Mouse (Mus musculus) cerebellum, adult 9-11 months (tissue): ENCODE measurements at regions not wholly inside any gene's neighbourhood (a gene's known extent, or its start where the extent isn't known, plus 50 kb on each side); places are given as distances from the start of the nearest gene placed in this dataset.
"Not testable (repeated sequence)": the region's sequence is repeated elsewhere in the genome, so short reads cannot be mapped to it uniquely, and the experiment has no call there.

Experiments
- DNase-seq: peaks from one replicate; pipeline ENCODE4 v3.0.0; 2022

DNA sequence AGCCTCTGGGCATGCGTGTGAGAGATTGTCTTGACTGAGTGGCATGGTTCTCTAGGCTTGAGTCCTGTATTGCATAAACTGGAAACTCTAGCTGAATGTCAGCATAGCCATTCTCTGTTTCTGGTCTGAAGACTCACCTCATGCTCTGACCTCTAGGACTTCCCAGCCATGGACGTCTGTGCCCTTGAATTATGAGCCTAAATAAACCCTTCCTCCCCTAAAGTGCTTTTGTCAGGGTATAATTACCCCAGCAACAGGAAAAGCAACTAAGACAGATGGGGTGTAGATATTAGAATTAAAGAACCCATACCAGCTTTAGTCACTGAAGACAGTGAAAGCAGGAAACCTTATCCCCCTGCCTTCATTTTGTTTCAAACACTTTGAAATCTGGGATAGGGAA lies 253.3 kb downstream of the Tpbg start:
- DNase-seq, result no peak

DNA sequence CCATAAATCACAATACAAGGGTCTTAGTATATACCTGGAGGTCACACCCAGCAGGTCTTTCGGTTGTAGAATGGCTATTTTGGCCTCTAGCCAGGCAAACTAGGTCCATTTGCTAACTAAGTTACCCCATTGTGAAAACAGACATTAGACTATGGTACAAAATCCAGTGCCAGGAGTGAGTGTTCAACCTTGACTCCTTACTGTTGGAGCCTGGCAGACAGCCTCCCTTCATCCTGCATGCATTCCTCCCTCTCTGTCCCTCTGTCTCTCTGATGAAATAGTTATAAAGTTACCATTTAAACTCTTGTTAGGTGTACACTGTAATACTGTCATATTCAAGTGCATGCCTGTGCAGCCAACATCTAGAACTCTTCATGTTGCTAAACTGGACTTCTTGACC lies 254.1 kb downstream of the Tpbg start:
- DNase-seq, result no peak

DNA sequence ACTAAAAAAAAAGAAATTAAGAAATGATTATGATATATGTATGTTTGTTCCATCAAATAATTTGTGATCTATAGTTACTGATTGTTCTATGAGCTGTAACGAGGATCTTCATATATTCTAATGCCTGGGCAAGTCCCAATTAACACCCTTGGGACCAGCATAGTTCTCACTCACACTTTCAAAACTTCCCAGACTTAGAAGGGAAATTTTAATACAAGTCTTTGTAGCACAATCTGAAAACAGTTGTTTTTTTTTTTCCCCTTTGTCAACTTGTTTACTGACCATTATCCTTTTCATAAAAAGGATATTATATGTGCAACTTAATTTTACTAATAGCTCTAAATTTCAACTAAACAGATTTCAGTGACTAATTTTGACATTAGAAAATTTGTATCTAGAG lies 257.1 kb downstream of the Tpbg start:
- DNase-seq, result no peak

DNA sequence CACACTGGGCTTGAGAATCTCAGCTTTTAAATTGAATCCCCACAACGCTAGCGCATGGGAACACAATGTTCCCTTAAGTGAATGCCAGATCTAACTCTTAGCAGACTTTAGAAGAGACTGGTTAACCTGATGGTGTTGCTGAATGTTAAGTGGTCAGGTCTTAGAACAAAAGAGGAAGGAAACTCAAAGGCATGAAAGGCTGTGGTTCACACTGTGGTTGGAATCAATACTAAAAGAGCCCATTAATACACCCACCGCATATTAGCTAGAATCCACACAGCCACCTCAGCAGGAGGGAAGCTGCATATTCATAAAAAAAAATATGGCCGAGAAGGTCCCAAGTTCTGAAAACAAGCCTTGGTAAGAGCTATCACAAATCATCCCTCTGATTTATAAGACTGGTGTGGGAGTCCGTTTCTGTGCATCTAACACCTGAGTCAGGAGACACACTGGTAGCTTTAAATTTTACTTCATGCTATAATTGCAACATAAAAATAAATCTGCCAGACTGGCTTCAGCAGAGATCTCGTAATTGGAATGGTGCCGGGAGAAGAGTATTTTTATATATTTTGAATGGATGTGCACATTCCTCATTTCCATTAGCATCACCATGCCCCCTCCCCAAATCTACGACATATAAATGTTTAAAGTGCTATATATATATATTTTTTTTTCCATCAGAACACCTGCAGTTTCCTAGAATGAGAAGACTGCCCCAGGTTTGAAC lies 259.3 kb downstream of the Tpbg start:
- DNase-seq, result no peak

DNA sequence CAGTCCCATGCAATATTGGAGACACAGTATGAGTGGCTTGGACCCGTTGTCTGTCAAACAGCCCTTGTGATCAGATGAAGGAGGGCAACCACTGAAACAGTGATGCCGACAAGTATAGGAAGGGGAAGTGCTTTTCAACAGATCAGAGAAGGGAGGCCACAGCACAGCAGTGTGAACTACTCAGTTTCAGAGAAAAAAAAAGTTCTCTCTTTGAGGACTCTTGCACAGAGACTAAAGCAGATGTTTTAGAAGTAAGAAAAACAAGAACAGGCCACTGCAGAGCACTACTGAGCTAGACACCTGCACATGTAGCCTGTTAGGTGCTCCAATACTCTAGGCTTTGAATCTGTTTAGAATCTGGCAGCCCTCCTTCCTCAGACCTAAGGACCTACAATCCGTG lies 261.4 kb downstream of the Tpbg start:
- no peak for DNase-seq

DNA sequence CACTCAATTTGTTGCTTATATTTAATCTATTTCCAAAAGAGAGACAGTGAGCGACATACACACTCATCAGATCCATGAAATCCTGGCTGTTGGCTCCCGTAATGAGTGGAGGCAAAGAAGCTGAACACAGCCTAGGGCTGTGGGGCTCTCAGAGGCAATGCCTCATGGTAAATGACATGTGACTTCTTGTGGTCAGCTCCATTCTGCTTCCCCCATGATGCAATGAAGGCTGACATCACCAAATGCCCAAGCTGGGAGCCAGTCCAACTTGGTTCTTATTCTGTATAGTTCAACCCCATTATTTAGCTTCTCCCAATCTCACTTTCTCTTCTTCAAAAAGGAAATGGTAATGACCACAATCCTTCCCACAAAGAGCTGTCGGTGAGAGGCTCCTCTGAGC lies 262.5 kb downstream of the Tpbg start:
- DNase-seq, result no peak

DNA sequence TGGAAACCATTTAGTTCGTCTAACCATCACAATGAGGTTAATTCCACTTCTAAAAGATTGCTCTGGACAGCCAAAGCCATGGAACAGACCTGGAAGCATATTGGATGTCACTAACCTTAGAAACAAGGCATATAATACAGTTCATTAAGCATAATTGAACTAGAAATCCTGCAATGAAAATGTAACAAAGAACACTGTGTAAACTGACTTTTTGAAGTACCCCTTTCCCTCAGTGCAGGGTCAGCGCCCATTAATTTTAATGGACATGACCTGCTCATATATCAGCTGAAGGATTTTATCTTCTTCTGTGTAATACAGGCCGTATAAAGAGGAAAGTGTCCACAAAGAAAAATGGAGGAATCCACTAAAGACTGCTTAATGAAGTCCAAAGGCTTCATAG lies 263.7 kb downstream of the Tpbg start:
- DNase-seq, result no peak

DNA sequence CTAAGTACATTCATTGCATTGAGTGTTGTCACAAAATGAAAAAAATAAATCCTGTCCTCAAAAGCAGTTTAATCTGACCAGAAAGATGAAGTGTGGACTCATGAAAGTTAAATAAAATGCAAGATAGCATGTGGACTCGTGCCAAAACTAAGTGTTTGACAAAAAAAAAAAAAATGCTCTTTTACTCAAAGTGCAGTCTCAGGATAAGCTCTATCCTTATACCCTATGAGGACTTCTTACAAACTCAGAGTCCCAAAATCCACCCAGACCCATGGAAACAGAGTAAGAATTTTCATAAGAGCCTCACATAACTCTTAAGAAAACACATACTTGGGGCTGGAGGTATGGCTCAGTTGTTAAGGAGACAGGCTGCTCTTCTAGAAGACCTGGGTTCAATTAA lies 267.7 kb downstream of the Tpbg start:
- DNase-seq, result no peak

DNA sequence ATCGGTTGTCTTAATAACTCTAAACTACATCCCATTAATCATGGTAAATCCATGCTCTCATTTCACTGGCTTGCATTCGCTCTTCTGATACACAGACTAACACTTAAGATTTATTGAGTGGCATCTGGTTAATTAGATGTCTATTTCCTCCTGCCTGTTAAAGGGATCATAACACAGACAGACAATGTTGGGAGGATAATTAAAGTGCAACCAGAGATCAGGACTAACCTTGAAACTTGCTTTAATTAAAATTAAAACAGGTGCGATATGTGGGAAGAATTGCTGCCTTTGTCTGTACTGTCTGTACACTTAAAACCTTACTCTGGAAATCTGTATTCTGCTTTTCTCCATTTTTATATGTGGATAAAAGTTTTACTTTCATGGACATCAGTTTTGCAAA lies 277.2 kb downstream of the Tpbg start:
- no peak for DNase-seq

DNA sequence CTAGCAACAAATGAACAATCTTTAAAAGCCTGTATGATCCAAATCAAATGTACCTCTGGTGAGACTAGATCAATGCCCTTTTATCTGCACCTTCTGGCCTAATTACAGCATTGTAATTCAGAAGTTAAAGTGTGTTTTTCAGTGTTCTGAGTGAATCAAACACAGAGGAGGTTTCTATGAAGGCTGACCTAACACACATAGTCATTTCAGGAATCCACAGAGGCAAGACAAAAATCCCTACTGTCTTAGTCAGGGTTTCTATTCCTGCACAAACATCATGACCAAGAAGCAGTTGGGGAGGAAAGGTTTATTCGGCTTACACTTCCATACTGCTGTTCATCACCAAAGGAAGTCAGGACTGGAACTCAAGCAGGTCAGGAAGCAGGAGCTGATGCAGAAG lies 293.4 kb downstream of the Tpbg start:
- DNase-seq, result not testable (repeated sequence)

DNA sequence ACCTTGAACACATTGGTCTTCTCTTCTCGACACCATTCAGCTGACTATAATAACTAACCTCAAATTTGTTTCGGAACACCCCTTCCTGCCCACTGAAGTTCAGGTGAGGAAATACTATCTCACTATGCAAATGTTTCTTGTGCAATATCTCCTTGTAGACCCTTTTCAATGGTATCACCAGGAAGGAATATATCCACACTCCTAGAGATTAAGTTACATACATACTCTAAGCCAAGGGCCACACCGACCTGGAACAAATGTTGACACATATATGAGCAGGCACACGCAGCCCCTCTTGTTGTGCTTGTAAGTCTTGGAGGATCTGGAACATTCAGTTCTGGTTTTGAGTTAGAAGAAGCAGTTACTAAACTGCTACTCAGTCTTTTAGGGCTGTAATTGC lies 303.7 kb downstream of the Tpbg start:
- no peak for DNase-seq

DNA sequence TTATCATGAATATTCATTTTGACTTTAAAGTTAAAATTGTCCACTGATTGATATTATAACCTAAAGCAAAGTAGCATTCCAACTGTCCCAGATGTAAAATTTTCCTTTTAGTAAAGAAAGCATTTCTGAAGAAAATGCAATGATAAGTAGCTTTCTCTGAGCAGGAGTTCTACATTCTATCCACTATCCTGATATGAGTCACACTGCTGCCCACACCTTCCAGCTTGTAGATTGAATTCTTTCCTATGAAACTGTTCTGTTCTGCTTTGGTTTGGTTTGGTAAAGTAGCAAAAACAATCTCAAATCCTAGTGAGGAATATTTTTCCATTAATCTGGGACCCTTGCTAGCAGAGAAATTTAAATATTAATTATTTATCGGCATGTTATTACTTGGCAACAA lies 304.4 kb downstream of the Ube2cbp start:
- DNase-seq, result no peak

DNA sequence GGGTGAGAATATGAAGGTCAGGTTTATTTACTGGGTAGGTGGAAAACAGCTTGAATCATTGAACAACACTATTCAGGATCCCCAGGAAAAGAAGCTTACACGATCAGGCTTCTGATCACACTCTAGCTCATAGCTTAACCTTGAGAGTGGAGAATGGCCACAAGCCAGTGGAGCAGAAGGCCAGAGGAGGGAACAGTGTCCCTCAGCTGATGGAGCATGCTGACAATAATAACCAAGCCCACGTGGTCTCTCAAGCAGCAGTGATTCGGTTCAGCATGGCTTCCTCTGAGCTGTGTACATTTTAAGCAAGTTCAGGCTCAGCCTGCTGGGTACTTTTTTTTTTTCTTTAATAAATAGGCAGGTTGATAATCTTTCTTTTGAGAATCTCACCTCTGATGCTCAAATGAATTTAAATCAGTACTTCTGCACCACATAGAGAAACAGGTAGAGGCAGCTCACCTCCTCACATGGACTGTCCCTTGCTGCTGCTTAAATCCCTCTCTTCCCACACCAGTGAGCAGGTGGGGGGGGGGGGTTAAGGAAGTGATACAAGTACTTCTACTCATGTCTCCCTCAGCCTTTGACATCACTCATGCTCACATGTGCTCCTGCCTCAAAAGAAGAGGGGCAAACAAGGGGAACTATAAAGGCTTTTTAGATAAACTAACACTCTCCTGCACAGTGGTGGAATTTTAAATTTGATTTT lies 298.2 kb downstream of the Ube2cbp start:
- DNase-seq, result peak; percentile 90

DNA sequence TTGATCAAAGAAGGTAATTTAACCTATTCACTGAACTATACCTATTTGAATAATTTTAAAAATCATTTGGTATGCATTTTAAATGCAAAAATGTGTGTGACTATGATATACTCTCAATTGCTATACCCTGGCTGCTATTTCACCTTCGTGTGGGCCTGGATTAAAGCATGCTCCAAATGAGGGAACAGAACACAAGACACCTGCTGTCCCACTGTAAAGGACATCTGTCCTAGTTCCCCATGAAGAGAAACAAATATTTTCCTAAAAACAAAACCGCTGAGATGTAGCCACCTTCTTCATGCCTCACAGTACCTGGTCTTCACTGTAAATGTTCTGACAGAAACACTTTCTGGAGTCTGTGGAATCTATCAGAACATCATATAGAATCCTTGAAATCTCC lies 294.0 kb downstream of the Ube2cbp start:
- peak; percentile 57 for DNase-seq

DNA sequence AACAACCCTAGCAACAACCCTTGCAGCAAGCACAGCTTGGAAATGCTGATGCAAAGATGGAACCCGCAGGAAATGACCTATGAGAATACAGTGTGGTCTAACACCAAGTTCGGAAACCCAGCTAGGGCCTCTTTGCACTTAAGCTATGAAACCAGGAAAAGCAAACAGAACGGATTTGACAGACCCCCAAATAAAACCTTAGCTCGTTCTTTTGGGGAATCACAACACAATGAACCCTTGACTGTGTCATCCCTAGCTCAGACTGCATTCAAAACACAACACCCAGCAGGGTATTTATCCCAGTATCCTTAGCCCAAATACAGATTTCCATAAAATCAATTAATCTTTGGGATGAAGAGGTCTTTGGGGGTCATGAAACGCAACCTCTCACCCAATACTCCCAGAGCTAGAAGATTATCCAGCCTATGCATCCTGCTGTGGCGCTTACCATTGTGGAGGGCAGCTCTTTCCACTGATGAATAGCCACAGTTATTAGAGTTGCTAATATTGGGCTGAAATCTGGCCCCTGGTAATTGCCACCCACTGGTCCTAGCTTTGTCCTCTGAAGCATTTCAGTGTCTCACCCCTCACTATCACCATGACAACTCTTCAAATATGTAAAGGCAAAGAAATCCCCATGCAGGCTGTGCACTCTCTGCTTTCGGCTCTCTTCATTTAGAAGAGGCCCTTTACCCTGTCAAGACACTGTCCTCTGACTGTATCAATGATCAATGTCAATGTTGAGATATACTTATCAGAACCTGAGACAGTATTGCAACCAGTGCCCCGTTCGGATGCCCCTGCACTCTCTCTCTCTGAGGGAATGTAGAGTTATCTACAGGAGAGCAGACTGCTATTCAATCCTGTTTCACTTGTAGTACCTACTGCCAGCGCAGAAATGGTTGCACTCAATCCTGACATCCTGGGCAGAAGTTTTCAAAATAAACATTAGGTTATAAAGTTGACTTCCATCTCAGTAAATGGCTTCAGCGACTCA lies 277.7 kb downstream of the Ube2cbp start:
- DNase-seq, result no peak

DNA sequence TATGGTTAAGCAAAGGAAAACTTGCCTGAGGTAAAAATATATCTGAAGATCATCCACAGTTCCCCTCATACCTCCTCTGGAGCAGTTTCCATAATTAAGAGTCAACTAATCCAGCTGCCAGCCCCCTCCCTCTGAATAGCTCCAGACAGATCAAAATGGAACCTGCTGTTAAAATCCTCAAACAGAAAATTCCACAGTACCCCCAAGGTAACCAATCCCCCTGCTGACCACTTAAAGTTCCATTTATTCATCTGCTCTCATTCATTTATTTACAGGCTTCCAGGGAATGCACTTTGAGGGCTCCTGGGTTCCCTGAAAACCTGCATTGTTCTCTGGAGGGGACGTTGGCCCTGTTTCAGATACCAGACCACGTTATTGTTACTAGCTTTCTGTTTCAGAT lies 275.9 kb downstream of the Ube2cbp start:
- DNase-seq, result no peak

DNA sequence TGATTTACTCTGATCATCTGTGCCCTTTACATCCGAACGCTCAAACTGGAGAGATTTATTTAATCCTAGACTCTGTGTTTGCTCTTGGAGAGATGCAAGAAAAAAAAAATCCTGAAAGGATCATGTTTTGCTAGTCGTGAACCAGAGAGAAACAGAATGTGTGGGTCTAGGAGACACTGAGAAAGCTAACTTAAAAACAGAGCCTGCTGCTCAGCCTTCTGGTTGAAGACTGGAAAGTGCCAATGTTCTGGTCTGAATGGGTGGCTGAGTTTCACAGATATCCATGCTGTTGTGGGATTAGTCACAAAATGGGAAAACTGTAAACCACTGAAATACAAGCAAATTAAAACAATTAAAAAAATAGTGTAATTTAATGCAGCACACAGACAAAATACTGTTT lies 259.7 kb downstream of the Ube2cbp start:
- DNase-seq, result no peak

DNA sequence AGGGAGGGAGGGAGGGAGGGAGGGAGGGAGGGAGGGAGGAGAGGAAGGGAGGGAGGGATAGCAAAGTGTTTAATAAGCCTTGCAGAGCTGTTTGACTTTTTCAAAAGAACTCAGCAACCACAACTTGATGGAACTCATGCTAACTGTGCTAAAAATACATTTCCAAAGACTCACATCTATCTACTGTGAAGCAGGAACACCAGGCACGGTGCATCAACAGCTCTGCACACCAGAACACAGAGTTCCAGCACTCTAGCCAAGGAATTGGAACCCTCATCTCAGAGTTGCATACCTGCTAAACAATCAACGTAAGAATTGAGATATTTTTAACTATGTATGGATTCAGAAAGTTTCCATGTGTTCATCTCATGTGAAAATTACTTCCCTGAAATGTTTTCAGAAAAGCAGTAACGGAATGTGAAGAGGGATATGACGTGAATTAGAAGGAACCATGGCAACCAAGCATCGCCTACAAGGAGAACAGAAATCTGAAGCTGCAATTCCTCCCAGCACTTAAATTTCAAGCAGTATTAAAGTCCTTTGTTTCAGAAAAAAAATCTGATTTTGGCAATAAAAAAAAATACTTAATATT lies 256.3 kb downstream of the Ube2cbp start:
- no peak for DNase-seq

DNA sequence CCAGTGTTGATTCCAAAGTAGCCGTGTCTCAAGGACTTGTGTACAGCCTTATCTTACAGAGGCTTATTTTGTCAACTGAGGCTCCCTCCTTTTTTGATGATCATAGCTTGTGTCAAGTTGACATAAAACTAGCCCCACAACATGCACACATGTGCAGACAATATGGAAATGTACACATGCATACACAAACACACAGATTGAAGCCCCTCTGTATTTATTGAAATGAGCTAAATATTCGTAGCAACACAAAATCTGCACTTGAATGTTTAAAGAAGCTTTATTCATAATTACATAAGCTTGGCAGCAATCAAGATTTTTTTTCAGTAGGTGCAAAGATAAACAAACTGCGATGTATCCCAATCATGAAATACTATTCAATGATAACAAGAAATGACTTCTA lies 253.5 kb downstream of the Ube2cbp start:
- no peak for DNase-seq

DNA sequence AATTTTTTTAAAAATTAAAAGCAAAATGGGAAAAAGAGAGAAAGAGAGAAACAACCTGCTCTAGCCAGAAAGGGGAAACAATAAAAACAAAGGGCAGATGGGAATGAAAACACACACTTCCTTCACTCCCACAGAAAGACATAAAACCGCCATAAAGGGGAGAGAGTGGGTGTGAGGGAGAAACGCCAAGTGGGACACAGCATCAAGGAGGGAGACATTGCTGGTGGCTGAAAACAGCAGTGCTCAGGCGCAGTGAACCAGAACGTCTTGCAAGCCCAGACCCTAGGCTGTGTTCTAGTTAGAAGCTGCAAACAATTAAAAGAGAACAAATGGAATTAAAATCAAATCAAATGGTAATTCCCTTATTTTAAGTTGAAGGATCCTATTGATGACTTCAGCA lies 245.1 kb downstream of the Ube2cbp start:
- no peak for DNase-seq

DNA sequence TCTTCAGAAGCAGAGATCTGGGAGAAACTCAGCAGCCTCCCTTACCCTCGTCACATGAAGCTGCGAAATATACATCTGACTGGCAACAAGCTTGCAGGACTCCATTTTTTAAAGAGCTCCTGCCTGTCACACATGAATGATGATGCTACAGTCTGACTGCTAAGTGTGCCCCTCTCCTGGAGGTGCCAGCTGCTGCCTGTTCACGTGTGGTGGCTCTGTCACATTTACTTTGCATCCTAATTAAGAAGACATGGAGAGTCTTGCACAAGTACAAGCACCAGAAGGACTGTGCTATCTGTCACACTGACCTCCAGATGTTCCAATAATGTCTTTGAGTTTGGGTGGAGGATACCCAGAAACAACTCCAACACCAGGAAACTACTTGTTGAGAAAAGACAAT lies 240.2 kb downstream of the Ube2cbp start:
- DNase-seq, result no peak

DNA sequence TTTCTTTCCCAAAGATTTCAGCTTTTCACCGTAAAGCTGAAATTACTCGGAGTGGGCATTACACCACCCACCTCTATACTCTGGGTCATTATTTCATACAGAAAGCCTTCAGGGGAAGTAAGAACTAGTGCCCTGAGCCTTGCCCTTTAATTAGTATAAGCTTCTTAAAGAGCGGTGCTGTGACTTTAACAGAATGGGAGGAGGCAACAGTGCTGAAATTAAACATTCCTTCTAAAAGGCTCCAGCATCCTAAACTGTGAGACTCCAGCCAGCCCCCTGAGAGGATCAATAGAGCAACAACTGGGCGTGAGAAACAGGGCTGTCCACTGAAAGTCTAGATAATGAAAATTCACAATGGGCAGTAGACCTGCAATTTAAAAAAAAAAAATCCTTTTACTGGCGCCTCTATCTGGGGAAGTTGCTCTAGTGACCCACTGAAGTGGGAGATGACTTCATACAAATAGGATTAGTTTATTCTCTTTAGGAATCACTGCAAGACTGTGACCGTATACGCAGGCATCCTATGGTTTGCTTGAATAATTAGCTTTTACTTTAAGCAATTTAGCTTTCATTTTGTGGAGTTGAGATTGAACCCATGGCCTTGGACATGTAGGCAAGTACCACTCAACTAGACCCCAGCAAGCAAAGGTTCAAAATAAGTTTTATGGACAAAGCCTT lies 233.9 kb downstream of the Ube2cbp start:
- DNase-seq, result no peak

DNA sequence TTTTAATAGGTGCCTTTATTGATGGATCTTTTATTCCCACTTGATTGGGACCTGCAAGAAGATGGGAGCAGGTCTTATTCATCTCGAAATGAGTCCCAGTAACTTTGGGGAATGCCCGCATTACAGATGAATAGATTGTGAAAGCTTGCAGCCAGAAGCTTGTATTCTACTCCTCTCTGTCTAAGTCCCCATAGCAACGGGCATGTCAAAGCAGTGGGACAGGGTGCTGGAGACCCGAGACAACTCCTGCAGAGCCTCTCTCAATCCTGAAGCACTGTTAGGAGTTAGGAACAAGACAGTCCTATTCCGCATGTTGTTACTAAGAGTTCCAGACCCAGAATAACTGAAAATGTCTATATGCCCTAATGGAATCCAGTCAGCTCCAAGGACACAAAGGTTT lies 233.1 kb downstream of the Ube2cbp start:
- DNase-seq, result no peak
